Mouse (Mus musculus): ENCODE measurements at regions not wholly inside any gene's neighbourhood (a gene's known extent, or its start where the extent isn't known, plus 50 kb on each side); places are given as distances from the start of the nearest gene placed in this dataset.

- no peak for DNase-seq (ENCODE audit: low spot score)
These were observed 74.1 kb upstream of the Zc3h12a start for GRCm38 (mm10) chr4:125201638-125202325.

GRCm38 (mm10) chr4:125200762-125201161 lies 73.1 kb upstream of the Zc3h12a start:
- no peak for DNase-seq (ENCODE audit: low spot score)

GRCm38 (mm10) chr4:125199281-125199680 lies 71.6 kb upstream of the Zc3h12a start:
- no peak for DNase-seq (ENCODE audit: low spot score)

- DNase-seq (ENCODE audit: low spot score) = no peak
These were observed 68.3 kb upstream of the Zc3h12a start for GRCm38 (mm10) chr4:125195901-125196435.

GRCm38 (mm10) chr4:125194722-125195380 lies 67.2 kb upstream of the Zc3h12a start:
- DNase-seq (ENCODE audit: low spot score) = no peak

- DNase-seq (ENCODE audit: low spot score) = no peak
These were observed 66.7 kb upstream of the Zc3h12a start for GRCm38 (mm10) chr4:125194298-125194697.

- DNase-seq (ENCODE audit: low spot score) = no peak
These were observed 64.0 kb upstream of the Zc3h12a start for GRCm38 (mm10) chr4:125191680-125192079.

GRCm38 (mm10) chr4:125191010-125191409 lies 63.4 kb upstream of the Zc3h12a start:
- no peak for DNase-seq (ENCODE audit: low spot score)

GRCm38 (mm10) chr4:125189971-125190370 lies 62.3 kb upstream of the Zc3h12a start:
- DNase-seq (ENCODE audit: low spot score) = no peak

GRCm38 (mm10) chr4:125186246-125186645 lies 58.6 kb upstream of the Zc3h12a start:
- DNase-seq (ENCODE audit: low spot score) = no peak

GRCm38 (mm10) chr4:125185076-125185475 lies 57.4 kb upstream of the Zc3h12a start:
- no peak for DNase-seq (ENCODE audit: low spot score)

GRCm38 (mm10) chr4:125180947-125181346 lies 53.3 kb upstream of the Zc3h12a start:
- no peak for DNase-seq (ENCODE audit: low spot score)

- no peak for DNase-seq (ENCODE audit: low spot score)
These were observed 50.9 kb upstream of the Zc3h12a start for GRCm38 (mm10) chr4:125178552-125178951.

- no peak for DNase-seq (ENCODE audit: low spot score)
These were observed 50.0 kb upstream of the Zc3h12a start for GRCm38 (mm10) chr4:125177666-125178065.
